Mouse (Mus musculus): ENCODE results near the gene Sh3d19.

Gene Sh3d19

GRCm38 (mm10) chr3:86024065-86024795 lies 53.3 kb downstream of the Sh3d19 start:
- intact Hi-C loops (cut with DNase I), result no loop called here

- intact Hi-C loops (cut with DNase I), result no loop called here
Observed at GRCm38 (mm10) chr3:86025341-86026137, 54.6 kb downstream of the Sh3d19 start.

GRCm38 (mm10) chr3:86028658-86029375 lies 57.9 kb downstream of the Sh3d19 start:
- intact Hi-C loops (cut with DNase I), result no loop called here

- intact Hi-C loops (cut with DNase I), result no loop called here
Observed at GRCm38 (mm10) chr3:86030566-86030965, 59.7 kb downstream of the Sh3d19 start.

GRCm38 (mm10) chr3:86033455-86034090 lies 62.7 kb downstream of the Sh3d19 start:
- intact Hi-C loops (cut with DNase I), result no loop called here

GRCm38 (mm10) chr3:86037926-86038484 lies 67.1 kb downstream of the Sh3d19 start:
- intact Hi-C loops (cut with DNase I), result no loop called here

GRCm38 (mm10) chr3:86038648-86039047 lies 67.7 kb downstream of the Sh3d19 start:
- intact Hi-C loops (cut with DNase I), result no loop called here

- intact Hi-C loops (cut with DNase I), result no loop called here
Observed at GRCm38 (mm10) chr3:86040286-86041201, 69.6 kb downstream of the Sh3d19 start.

GRCm38 (mm10) chr3:86047686-86048408 lies 76.9 kb downstream of the Sh3d19 start:
- intact Hi-C loops (cut with DNase I), result no loop called here

- intact Hi-C loops (cut with DNase I), result no loop called here
Observed at GRCm38 (mm10) chr3:86049041-86049440, 78.1 kb downstream of the Sh3d19 start.

- intact Hi-C loops (cut with DNase I), result no loop called here
Observed at GRCm38 (mm10) chr3:86056678-86057077, 85.8 kb downstream of the Sh3d19 start.

- intact Hi-C loops (cut with DNase I), result no loop called here
Observed at GRCm38 (mm10) chr3:86057436-86058095, 86.7 kb downstream of the Sh3d19 start.

- intact Hi-C loops (cut with DNase I), result no loop called here
Observed at GRCm38 (mm10) chr3:86069646-86070250, 98.8 kb downstream of the Sh3d19 start.

GRCm38 (mm10) chr3:86070799-86071198 lies 99.9 kb downstream of the Sh3d19 start:
- intact Hi-C loops (cut with DNase I), result no loop called here

- intact Hi-C loops (cut with DNase I), result no loop called here
Observed at GRCm38 (mm10) chr3:86072066-86072465, 101.2 kb downstream of the Sh3d19 start.

- intact Hi-C loops (cut with DNase I), result no loop called here
Observed at GRCm38 (mm10) chr3:86072889-86073288, 102.0 kb downstream of the Sh3d19 start.

- intact Hi-C loops (cut with DNase I), result no loop called here
Observed at GRCm38 (mm10) chr3:86075593-86075992, 104.7 kb downstream of the Sh3d19 start.

- intact Hi-C loops (cut with DNase I), result no loop called here
Observed at GRCm38 (mm10) chr3:86076511-86077283, 105.8 kb downstream of the Sh3d19 start.

All from adrenal gland (tissue).